Mouse (Mus musculus) embryonic facial prominence, embryonic 15.5 days (tissue): ENCODE results near the gene Mbl1. TPM values are rescaled to one million over a fixed set of nuclear protein-coding genes. Genes with fewer than 3 reads are reported as not detected.

Source experiments
- ATAC-seq: fragments of 200-750 bp; cut with Nextera tagmentation; 2 replicates; pipeline ENCODE4 v1.8.0; 2017; ENCODE audit warnings: low read depth, moderate TSS enrichment; ENCODE audit not compliant: insufficient number of reproducible peaks, low FRiP score, low TSS enrichment
- H3K27ac ChIP-seq: fragments of 300-500 bp; sonication (generic); replicated peaks from 2 replicates; pipeline ENCODE4 v1.5.1; 2015; ENCODE audit warnings: mild to moderate bottlenecking, inconsistent platforms
- H3K27me3 ChIP-seq: fragments of 300-500 bp; sonication (generic); 2 replicates; pipeline ENCODE4 v1.6.1; 2015; ENCODE audit warnings: inconsistent platforms
- H3K36me3 ChIP-seq: fragments of 300-500 bp; sonication (generic); 2 replicates; pipeline ENCODE4 v1.6.1; 2015; ENCODE audit warnings: mild to moderate bottlenecking, inconsistent platforms
- H3K4me1 ChIP-seq: fragments of 300-500 bp; sonication (generic); 2 replicates; pipeline ENCODE4 v1.6.1; 2015; ENCODE audit warnings: inconsistent platforms
- H3K4me2 ChIP-seq: fragments of 300-500 bp; sonication (generic); replicated peaks from 2 replicates; pipeline ENCODE4 v1.6.1; 2015; ENCODE audit warnings: mild to moderate bottlenecking, inconsistent platforms
- H3K4me3 ChIP-seq: fragments of 300-500 bp; sonication (generic); replicated peaks from 2 replicates; pipeline ENCODE4 v1.5.1; 2015; ENCODE audit warnings: mild to moderate bottlenecking, inconsistent platforms
- H3K9ac ChIP-seq: fragments of 300-500 bp; sonication (generic); 2 replicates; pipeline ENCODE4 v1.6.1; 2015; ENCODE audit warnings: inconsistent platforms
- H3K9me3 ChIP-seq: fragments of 300-500 bp; sonication (generic); replicated peaks from 2 replicates; pipeline ENCODE4 v1.6.1; 2016; ENCODE audit warnings: inconsistent platforms
- WGBS: fragments of 180-500 bp; shearing (Covaris S2); methylation state at CpG from one replicate; pipeline ENCODE4 v1.1.7; 2015; 5-methylcytosine and 5-hydroxymethylcytosine counted together
- polyA plus RNA-seq: library from polyadenylated mRNA; unstranded; fragments of >200 nt; fragmentation: Nextera tagmentation; extraction: Ambion mirVana; gene quantifications from 2 replicates; pipeline ENCODE4 v1.2.1, GENCODE M21; 2015

The Mbl1 gene
- polyA plus RNA-seq, 1 experiment from 2014 or later = not detected

- H3K9ac ChIP-seq = no peak overlapping the region
- no peak overlapping the region for H3K4me2 ChIP-seq
- no peak overlapping the region for H3K27ac ChIP-seq
- no peaks in the 10 kb centered on the region for H3K36me3 ChIP-seq
- no peak overlapping the region for H3K4me3 ChIP-seq
- ATAC-seq = no peak
- no peaks in the 10 kb centered on the region for H3K27me3 ChIP-seq
- no peaks in the 10 kb centered on the region for H3K4me1 ChIP-seq
- WGBS = 50% methylated on average over 6 of the region's 6 CpGs
- no peaks in the 10 kb centered on the region for H3K9me3 ChIP-seq
Measured at GRCm38 (mm10) chr14:41146035-41146434, 5.2 kb upstream of the Mbl1 start.

- no peak overlapping the region for H3K27ac ChIP-seq
- H3K4me3 ChIP-seq = no peak overlapping the region
Measured at GRCm38 (mm10) chr14:41146922-41147321, 4.3 kb upstream of the Mbl1 start.

GRCm38 (mm10) chr14:41147356-41147755 is 3.9 kb upstream of the Mbl1 start:
- H3K27me3 ChIP-seq = no peaks in the 10 kb centered on the region
- 78% methylated on average over 2 of the region's 2 CpGs for WGBS
- no peak overlapping the region for H3K27ac ChIP-seq
- H3K9ac ChIP-seq = no peak overlapping the region
- H3K4me1 ChIP-seq = no peaks in the 10 kb centered on the region
- no peak for ATAC-seq
- H3K36me3 ChIP-seq = no peaks in the 10 kb centered on the region
- no peak overlapping the region for H3K4me2 ChIP-seq
- no peaks in the 10 kb centered on the region for H3K9me3 ChIP-seq
- H3K4me3 ChIP-seq = no peak overlapping the region

More at GRCm38 (mm10) chr14:41146922-41147321, 4.3 kb upstream of the Mbl1 start:
- Histone ChIP-seq H3K9me3 (no peaks in the 10 kb centered on the region), H3K36me3 (no peaks in the 10 kb centered on the region), H3K27me3 (no peaks in the 10 kb centered on the region), H3K9ac (no peak overlapping the region), H3K4me2 (no peak overlapping the region), H3K4me1 (no peaks in the 10 kb centered on the region)
- no peak for ATAC-seq
- WGBS = 78% methylated on average over 3 of the region's 3 CpGs

DNA sequence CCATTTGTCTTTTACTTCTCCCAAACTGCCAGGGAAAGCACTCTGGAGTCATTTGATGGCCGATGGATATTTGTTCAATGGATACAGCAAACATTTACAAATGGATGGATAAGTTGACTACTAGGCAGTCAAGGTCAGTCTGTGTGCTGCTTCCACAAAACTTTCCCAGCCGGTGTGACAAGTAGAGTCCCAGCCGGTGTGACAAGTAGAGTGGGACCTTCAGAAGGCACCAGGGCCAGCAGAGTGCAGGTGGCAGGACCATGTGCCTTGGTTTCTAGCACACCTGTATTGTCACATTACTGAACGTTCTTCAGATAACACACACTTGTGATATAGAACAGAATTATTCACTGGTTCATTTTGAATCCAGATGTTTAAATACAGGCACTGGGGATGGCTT is 8.8 kb downstream of the Mbl1 start:
- no peak overlapping the region for H3K4me2 ChIP-seq
- no peak for ATAC-seq
- no peak overlapping the region for H3K27ac ChIP-seq
- 84% methylated on average over 4 of the region's 4 CpGs for whole genome bisulfite sequencing
- H3K4me1 ChIP-seq = no peaks in the 10 kb centered on the region
- no peak overlapping the region for H3K4me3 ChIP-seq
- H3K9ac ChIP-seq = no peak overlapping the region
- no peaks in the 10 kb centered on the region for H3K36me3 ChIP-seq
- H3K27me3 ChIP-seq = no peaks in the 10 kb centered on the region
- H3K9me3 ChIP-seq = no peaks in the 10 kb centered on the region

DNA sequence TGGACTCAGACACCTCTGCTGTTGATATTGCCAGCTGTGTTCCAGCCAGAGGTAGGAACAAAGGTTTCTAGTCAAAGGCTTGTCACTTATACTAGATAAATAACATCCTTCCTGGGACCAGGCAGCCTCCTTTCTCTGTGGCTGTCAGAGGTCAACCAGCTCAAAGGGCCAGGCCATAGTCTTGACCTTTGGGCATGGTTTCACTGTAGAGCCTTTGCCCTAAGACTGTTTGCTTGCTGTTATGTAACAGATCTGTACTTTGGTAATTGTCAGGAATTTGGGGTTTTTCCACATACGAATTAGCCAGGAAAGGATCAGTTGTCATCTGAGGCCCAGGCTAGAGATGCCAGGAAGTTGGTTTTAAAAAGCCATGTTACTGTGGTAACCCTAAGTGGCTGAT is 9.5 kb downstream of the Mbl1 start:
- no peak for ATAC-seq
- 0% methylated on average over 1 of the region's 1 CpGs for WGBS
- Histone ChIP-seq H3K36me3 (no peaks in the 10 kb centered on the region), H3K4me2 (no peak overlapping the region), H3K4me3 (no peak overlapping the region), H3K9me3 (no peaks in the 10 kb centered on the region), H3K9ac (no peak overlapping the region), H3K4me1 (no peaks in the 10 kb centered on the region), H3K27me3 (no peaks in the 10 kb centered on the region), H3K27ac (no peak overlapping the region)

DNA sequence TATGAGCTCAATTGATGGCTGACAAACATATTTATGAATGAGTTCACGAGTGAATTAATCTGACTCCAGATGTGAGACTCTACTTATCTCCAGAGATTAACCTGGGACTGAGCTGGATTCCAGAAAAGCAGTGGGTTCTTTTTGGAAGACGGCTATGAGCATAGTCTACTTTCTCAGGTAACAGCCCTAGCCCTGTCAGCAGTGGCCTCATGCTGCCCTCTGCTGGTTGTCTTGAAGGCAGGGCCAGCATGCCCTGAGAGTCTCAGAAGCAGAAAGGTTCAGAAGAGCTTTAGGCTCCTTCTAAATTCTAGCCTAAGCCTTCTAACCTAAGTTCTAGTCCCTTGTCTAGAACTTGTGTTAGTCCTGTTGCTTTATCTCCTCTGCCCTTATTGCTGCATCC is 11.4 kb downstream of the Mbl1 start:
- Histone ChIP-seq H3K27me3 (no peaks in the 10 kb centered on the region), H3K4me3 (no peak overlapping the region), H3K27ac (no peak overlapping the region), H3K9ac (no peak overlapping the region), H3K4me1 (no peaks in the 10 kb centered on the region), H3K4me2 (no peak overlapping the region), H3K9me3 (no peaks in the 10 kb centered on the region), H3K36me3 (no peaks in the 10 kb centered on the region)
- no peak; the same call in 1 of the 2 replicates for ATAC-seq
- 10% methylated on average over 2 of the region's 2 CpGs for WGBS

DNA sequence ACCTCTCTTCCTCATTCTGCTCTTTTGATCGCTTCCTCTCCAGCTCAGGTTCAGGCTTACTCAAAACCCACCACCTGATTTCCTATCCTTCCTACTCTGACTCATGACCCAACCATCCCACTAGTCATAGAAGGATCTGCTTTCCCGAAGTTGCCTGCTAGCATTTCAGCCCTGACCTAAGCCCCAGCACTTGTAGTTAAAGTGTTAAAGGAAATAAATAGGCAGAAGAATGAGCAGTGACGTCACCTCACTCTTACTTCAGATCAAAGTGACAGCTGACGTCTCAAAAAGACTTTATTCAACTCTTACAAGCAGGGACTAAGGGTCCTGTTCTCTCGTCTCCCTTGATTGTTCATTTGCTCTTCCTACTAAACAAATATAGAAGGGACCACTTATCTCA is 16.0 kb downstream of the Mbl1 start:
- 47% methylated on average over 5 of the region's 5 CpGs for WGBS
- no peak overlapping the region for H3K4me2 ChIP-seq
- no peak overlapping the region for H3K27ac ChIP-seq

GRCm38 (mm10) chr14:41168567-41168966 is 17.3 kb downstream of the Mbl1 start:
- Histone ChIP-seq H3K4me2 (no peak overlapping the region), H3K27me3 (no peaks in the 10 kb centered on the region), H3K4me3 (no peak overlapping the region), H3K9me3 (no peaks in the 10 kb centered on the region), H3K9ac (no peak overlapping the region), H3K27ac (no peak overlapping the region), H3K4me1 (no peaks in the 10 kb centered on the region), H3K36me3 (no peaks in the 10 kb centered on the region)
- 85% methylated on average over 1 of the region's 1 CpGs for WGBS
- no peak for ATAC-seq

More for the DNA sequence above, 16.0 kb downstream of the Mbl1 start:
- Histone ChIP-seq H3K4me1 (no peaks in the 10 kb centered on the region), H3K9ac (no peak overlapping the region), H3K4me3 (no peak overlapping the region), H3K36me3 (no peaks in the 10 kb centered on the region), H3K27me3 (no peaks in the 10 kb centered on the region), H3K9me3 (no peaks in the 10 kb centered on the region)
- no peak for ATAC-seq

DNA sequence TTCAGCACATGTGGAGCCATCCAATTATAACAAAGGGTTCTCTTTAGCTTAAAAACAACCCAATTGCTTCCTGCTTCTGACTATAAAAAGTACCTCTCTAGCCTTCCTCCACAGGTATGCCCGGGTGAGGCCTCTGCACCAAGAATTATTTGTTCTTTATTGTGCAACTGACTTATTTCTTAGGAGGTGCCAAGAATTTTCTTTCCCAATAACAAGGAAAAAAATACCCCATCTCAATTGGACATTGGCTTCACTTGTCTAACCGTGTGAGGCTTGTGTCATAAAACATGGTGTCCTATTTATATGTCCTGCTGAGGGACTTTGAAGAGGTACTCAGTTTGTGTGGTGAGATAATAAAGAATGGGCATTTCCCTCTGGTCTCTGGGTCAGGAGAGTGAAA is 19.3 kb downstream of the Mbl1 start:
- WGBS = 83% methylated on average over 2 of the region's 2 CpGs
- Histone ChIP-seq H3K4me2 (no peak overlapping the region), H3K27me3 (no peaks in the 10 kb centered on the region), H3K9me3 (no peaks in the 10 kb centered on the region), H3K27ac (no peak overlapping the region), H3K4me1 (no peaks in the 10 kb centered on the region), H3K36me3 (no peaks in the 10 kb centered on the region), H3K9ac (no peak overlapping the region), H3K4me3 (no peak overlapping the region)
- ATAC-seq = no peak

- Histone ChIP-seq H3K27ac (no peak overlapping the region), H3K4me2 (no peak overlapping the region), H3K9ac (no peak overlapping the region), H3K27me3 (no peaks in the 10 kb centered on the region), H3K4me1 (no peaks in the 10 kb centered on the region), H3K4me3 (no peak overlapping the region), H3K9me3 (no peaks in the 10 kb centered on the region), H3K36me3 (no peaks in the 10 kb centered on the region)
- whole genome bisulfite sequencing = 73% methylated on average over 1 of the region's 1 CpGs
- ATAC-seq = no peak
Measured at GRCm38 (mm10) chr14:41174802-41175201, 23.5 kb downstream of the Mbl1 start.

DNA sequence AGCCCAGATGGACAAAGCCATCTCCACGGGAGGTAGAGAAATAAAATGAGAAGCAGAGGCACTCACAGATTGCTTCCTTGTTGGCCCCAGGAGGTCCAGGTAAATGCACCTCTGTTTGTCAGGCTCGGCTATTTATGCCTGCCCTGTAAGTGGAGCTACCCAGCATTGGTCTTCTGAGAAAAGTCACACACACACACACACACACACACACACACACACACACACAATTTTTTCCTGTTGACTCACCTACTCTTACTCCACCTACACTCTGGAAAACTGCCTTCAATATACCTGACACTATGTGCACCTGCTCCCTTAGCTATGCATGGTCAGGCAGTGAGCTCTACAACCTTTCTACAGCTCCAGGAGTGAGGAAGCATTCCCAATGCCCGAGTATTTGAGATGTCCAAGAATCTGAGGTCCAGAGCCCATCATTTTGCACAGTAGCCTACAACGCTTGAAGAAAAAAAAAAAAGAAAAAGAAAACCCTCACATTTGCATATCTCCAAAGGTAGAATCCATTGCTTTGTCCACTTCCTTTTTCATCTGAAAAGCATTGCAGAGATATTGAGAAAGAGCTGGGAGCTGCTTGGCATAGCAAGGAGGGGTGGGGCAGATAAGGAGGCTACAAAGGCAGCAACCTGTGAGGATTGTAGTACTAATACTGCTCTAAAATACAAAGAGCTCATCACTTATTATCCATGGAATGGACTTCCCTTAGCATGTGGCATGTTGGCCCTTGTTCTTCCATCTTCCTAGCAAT is 34.0 kb downstream of the Mbl1 start, which contains the start of gene Sftpd:
TSS of gene Sftpd (minus strand) at position 91 of the 763 bp plus-strand sequence.
- Histone ChIP-seq H3K27me3 (no peaks in the 10 kb centered on the region), H3K9me3 (no peaks in the 10 kb centered on the region), H3K27ac (no peak within 1 kb of the TSS), H3K4me1 (no peaks in the 10 kb centered on the region), H3K4me3 (no peak within 1 kb of the TSS), H3K9ac (no peak within 1 kb of the TSS), H3K4me2 (no peak within 1 kb of the TSS), H3K36me3 (no peaks in the 10 kb centered on the region)
- WGBS = 71% methylated on average over 4 of the region's 4 CpGs
- ATAC-seq = no peak

- Histone ChIP-seq H3K4me1 (no peaks in the 10 kb centered on the region), H3K4me3 (no peak overlapping the region), H3K36me3 (no peaks in the 10 kb centered on the region), H3K27ac (no peak overlapping the region), H3K9ac (no peak overlapping the region), H3K9me3 (no peaks in the 10 kb centered on the region), H3K27me3 (no peaks in the 10 kb centered on the region), H3K4me2 (no peak overlapping the region)
- WGBS = 88% methylated on average over 2 of the region's 2 CpGs
- no peak for ATAC-seq
Measured at GRCm38 (mm10) chr14:41189496-41189895, 38.2 kb downstream of the Mbl1 start.
